Mouse (Mus musculus): Measurements from ENCODE around the gene Vti1a. TPM values are rescaled to one million over a fixed set of nuclear protein-coding genes. Genes with fewer than 3 reads are reported as not detected.

The Vti1a gene
- total RNA-seq, 1 experiment, result 14.9 TPM

DNA sequence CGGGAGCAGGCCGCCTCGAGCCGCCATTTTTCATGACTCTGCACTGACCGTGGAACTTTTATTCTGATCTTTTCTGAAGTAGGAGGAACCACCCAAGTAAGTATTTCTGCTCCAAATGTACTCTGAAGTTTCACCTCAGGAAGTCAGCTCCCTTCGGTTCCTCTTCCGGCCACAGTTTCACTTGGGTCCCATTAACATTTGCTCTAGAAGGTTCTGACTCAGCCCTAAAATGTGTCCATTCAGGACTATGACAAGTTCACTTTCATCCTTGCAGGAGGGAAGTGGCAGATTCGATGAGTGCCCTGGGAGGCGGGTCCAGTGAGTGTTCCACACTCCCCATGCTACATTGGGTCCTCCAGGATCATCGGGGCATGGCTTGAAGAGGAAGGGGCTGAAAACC, 333.3 kb downstream of the Vti1a start:
- Histone ChIP-seq H3K27ac (ENCODE audit: insufficient read depth, low read depth, low read length, poor library complexity, severe bottlenecking) (no peak overlapping the region), H3K9me3 (ENCODE audit: control insufficient read depth, insufficient read depth, low read depth, low read length) (no peaks in the 10 kb centered on the region), H3K4me1 (ENCODE audit: control insufficient read depth in 2 of 2, insufficient read depth in 2 of 2, low read length in 2 of 2, poor library complexity in 1 of 2) (no peaks in the 10 kb centered on the region), H3K36me3 (ENCODE audit: control insufficient read depth, insufficient read depth, low read length, poor library complexity, severe bottlenecking) (no peaks in the 10 kb centered on the region), H3K9ac (ENCODE audit: insufficient read depth, low read depth, low read length, poor library complexity, severe bottlenecking) (no peak overlapping the region), H3K4me3 (ENCODE audit: insufficient read depth in 1 of 2, low read depth in 1 of 2, low read length in 2 of 2, poor library complexity in 1 of 2, severe bottlenecking in 1 of 2) (no peak overlapping the region)
- DNase-seq (ENCODE audit: low read depth, low spot score), result no peak
- in situ Hi-C loops (cut with MboI; ENCODE audit: low sequenced_read_pairs in 2 of 2, unreplicated experiment in 2 of 2), result no loop called here
- TF ChIP-seq MAFK (IDR thresholded peaks at IDR 0.05; ENCODE audit: insufficient read depth, low read depth, low read length) (no peak), CHD2 (IDR thresholded peaks at IDR 0.05; ENCODE audit: low read depth, low read length) (no peak), HCFC1 (IDR thresholded peaks at IDR 0.05; ENCODE audit: borderline replicate concordance, insufficient read depth, low read length) (no peak), ZNF384 (IDR thresholded peaks at IDR 0.05; ENCODE audit: low read depth, low read length) (no peak), ZC3H11A (IDR thresholded peaks at IDR 0.05; ENCODE audit: borderline replicate concordance, low read depth, low read length) (no peak)

DNA sequence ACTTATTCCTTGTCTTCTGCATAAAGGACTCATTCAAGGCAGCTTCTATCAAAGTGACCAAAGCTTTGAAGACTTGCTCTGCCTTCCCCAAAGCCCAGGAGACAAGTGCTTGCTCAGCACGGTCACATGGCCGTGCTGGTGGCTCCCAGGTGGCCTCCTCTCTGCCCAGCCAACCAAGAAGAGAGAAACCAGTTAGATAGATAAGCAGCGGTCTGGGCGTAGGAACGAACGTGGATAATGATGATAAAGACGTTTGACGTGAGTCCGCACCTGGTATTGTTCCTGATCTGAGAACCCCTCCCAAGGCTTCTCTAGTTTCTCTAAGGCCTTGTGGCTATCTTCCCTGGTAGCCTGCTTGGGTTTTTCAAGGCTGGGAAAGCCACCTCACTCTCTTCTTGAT, 334.9 kb downstream of the Vti1a start:
- no peaks in the 10 kb centered on the region for H3K36me3 ChIP-seq (ENCODE audit: control insufficient read depth, insufficient read depth, low read length, poor library complexity, severe bottlenecking)
- in situ Hi-C loops (cut with MboI; ENCODE audit: low sequenced_read_pairs in 2 of 2, unreplicated experiment in 2 of 2), result no loop called here

GRCm38 (mm10) chr19:55652693-55653265, 336.7 kb downstream of the Vti1a start:
- no peaks in the 10 kb centered on the region for H3K36me3 ChIP-seq (ENCODE audit: control insufficient read depth, insufficient read depth, low read length, poor library complexity, severe bottlenecking)
- TF ChIP-seq CHD2 (IDR thresholded peaks at IDR 0.05; ENCODE audit: low read depth, low read length), result no peak
- TF ChIP-seq HCFC1 (IDR thresholded peaks at IDR 0.05; ENCODE audit: borderline replicate concordance, insufficient read depth, low read length), result no peak
- no peak for TF ChIP-seq ZC3H11A (IDR thresholded peaks at IDR 0.05; ENCODE audit: borderline replicate concordance, low read depth, low read length)
- TF ChIP-seq ZNF384 (IDR thresholded peaks at IDR 0.05; ENCODE audit: low read depth, low read length), result no peak
- TF ChIP-seq MAFK (IDR thresholded peaks at IDR 0.05; ENCODE audit: insufficient read depth, low read depth, low read length), result no peak
- no peak overlapping the region for H3K27ac ChIP-seq (ENCODE audit: insufficient read depth, low read depth, low read length, poor library complexity, severe bottlenecking)
- H3K4me3 ChIP-seq (ENCODE audit: insufficient read depth in 1 of 2, low read depth in 1 of 2, low read length in 2 of 2, poor library complexity in 1 of 2, severe bottlenecking in 1 of 2), result no peak overlapping the region
- no peaks in the 10 kb centered on the region for H3K9me3 ChIP-seq (ENCODE audit: control insufficient read depth, insufficient read depth, low read depth, low read length)
- no peaks in the 10 kb centered on the region for H3K4me1 ChIP-seq (ENCODE audit: control insufficient read depth in 2 of 2, insufficient read depth in 2 of 2, low read length in 2 of 2, poor library complexity in 1 of 2)
- DNase-seq (ENCODE audit: low read depth, low spot score), result no peak
- in situ Hi-C loops (cut with MboI; ENCODE audit: low sequenced_read_pairs in 2 of 2, unreplicated experiment in 2 of 2), result no loop called here
- no peak overlapping the region for H3K9ac ChIP-seq (ENCODE audit: insufficient read depth, low read depth, low read length, poor library complexity, severe bottlenecking)

More for the DNA sequence above, 334.9 kb downstream of the Vti1a start:
- no peak overlapping the region for H3K9ac ChIP-seq (ENCODE audit: insufficient read depth, low read depth, low read length, poor library complexity, severe bottlenecking)
- H3K9me3 ChIP-seq (ENCODE audit: control insufficient read depth, insufficient read depth, low read depth, low read length), result no peaks in the 10 kb centered on the region
- H3K4me1 ChIP-seq (ENCODE audit: control insufficient read depth in 2 of 2, insufficient read depth in 2 of 2, low read length in 2 of 2, poor library complexity in 1 of 2), result no peaks in the 10 kb centered on the region
- no peak overlapping the region for H3K4me3 ChIP-seq (ENCODE audit: insufficient read depth in 1 of 2, low read depth in 1 of 2, low read length in 2 of 2, poor library complexity in 1 of 2, severe bottlenecking in 1 of 2)
- H3K27ac ChIP-seq (ENCODE audit: insufficient read depth, low read depth, low read length, poor library complexity, severe bottlenecking), result no peak overlapping the region
- no peak for DNase-seq (ENCODE audit: low read depth, low spot score)
- TF ChIP-seq MAFK (IDR thresholded peaks at IDR 0.05; ENCODE audit: insufficient read depth, low read depth, low read length), result no peak

DNA sequence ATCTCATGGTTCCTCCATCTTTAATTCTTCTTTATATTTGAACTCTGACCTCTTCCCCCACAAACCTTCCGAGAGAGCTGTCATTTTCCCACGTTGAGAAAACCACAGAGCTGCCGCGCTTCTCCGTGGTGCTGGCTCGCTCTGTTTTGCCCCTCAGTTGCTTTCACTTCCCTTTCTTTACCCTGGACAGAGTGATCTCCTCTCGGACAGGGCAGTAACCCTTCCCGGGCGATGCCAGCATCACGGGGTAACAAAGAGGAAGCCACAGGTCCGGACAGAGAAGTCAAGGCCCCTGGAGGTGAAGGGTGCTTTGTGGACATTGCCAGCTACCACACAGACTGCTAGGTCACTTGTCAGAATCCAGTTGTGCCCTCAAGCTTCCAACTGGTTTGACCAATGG, 344.1 kb downstream of the Vti1a start:
- Histone ChIP-seq H3K36me3 (ENCODE audit: control insufficient read depth, insufficient read depth, low read length, poor library complexity, severe bottlenecking) (no peaks in the 10 kb centered on the region), H3K9me3 (ENCODE audit: control insufficient read depth, insufficient read depth, low read depth, low read length) (no peaks in the 10 kb centered on the region), H3K4me3 (ENCODE audit: insufficient read depth in 1 of 2, low read depth in 1 of 2, low read length in 2 of 2, poor library complexity in 1 of 2, severe bottlenecking in 1 of 2) (no peak overlapping the region), H3K9ac (ENCODE audit: insufficient read depth, low read depth, low read length, poor library complexity, severe bottlenecking) (no peak overlapping the region), H3K27ac (ENCODE audit: insufficient read depth, low read depth, low read length, poor library complexity, severe bottlenecking) (no peak overlapping the region), H3K4me1 (ENCODE audit: control insufficient read depth in 2 of 2, insufficient read depth in 2 of 2, low read length in 2 of 2, poor library complexity in 1 of 2) (peaks cover 0 to 2% of the 10 kb centered on the region in 2 experiments; a peak in 3 of 4 replicates)
- no peak for TF ChIP-seq CHD2 (IDR thresholded peaks at IDR 0.05; ENCODE audit: low read depth, low read length)
- TF ChIP-seq MAFK (IDR thresholded peaks at IDR 0.05; ENCODE audit: insufficient read depth, low read depth, low read length), result no peak
- TF ChIP-seq HCFC1 (IDR thresholded peaks at IDR 0.05; ENCODE audit: borderline replicate concordance, insufficient read depth, low read length), result no peak
- TF ChIP-seq ZNF384 (IDR thresholded peaks at IDR 0.05; ENCODE audit: low read depth, low read length), result no peak
- no peak for TF ChIP-seq ZC3H11A (IDR thresholded peaks at IDR 0.05; ENCODE audit: borderline replicate concordance, low read depth, low read length)
- in situ Hi-C loops (cut with MboI; ENCODE audit: low sequenced_read_pairs in 2 of 2, unreplicated experiment in 2 of 2), result no loop called here
- DNase-seq (ENCODE audit: low read depth, low spot score), result no peak

Data from ES-E14 (cell line).